8 mouse cellular contexts compared by ENCODE assay signal in genomic region chr3:65958102-65958839, GRCm38 (mm10). TPM values are rescaled to one million over a fixed set of nuclear protein-coding genes. Genes with fewer than 3 reads are reported as not detected.
A peak's percentile ranks its signal among the peaks of the same experiment; 100 is the strongest.
DNase-seq lines count a peak whose midpoint lies in the region; ATAC-seq and TF ChIP-seq lines count a peak whose summit lies in the region.

Gene Ccnl1, minus strand, starts transcription at chr3:65958249.

- ATAC-seq in hindbrain, postnatal 0 days = peak; percentile 96

- no peaks in the 10 kb centered on the region for H3K9me3 ChIP-seq in hindbrain, postnatal 0 days (ENCODE audit: low read length)

- peaks cover 9% of the 10 kb centered on the region for H3K36me3 ChIP-seq in hindbrain, postnatal 0 days (ENCODE audit: insufficient read depth, low read length)
- H3K36me3 ChIP-seq in macrophage (ENCODE audit: inconsistent target) = peaks cover 19% of the 10 kb centered on the region; the same call in 1 of the 2 replicates

- TF ChIP-seq CTCF in cortical plate, adult 2 months (IDR thresholded peaks at IDR 0.05; ENCODE audit: extremely low read depth, insufficient read depth, low read length) = no peak
- TF ChIP-seq CTCF in hindbrain, postnatal 0 days (IDR thresholded peaks at IDR 0.05; ENCODE audit: low read depth) = no peak
- no peak for TF ChIP-seq CTCF in left cerebral cortex, adult 2 months (IDR thresholded peaks at IDR 0.05)

- TF ChIP-seq POLR2A in cortical plate, adult 2 months (IDR thresholded peaks at IDR 0.05; ENCODE audit: extremely low read depth, insufficient read depth, low read length) = peak; percentile 96

- H3K4me1 ChIP-seq in cortical plate, adult 2 months (ENCODE audit: control insufficient read depth, insufficient read depth, low read length) = peaks cover 12% of the 10 kb centered on the region; the same call in 1 of the 2 replicates
- peaks cover 5% of the 10 kb centered on the region; the same call in 1 of the 2 replicates for H3K4me1 ChIP-seq in hindbrain, postnatal 0 days (ENCODE audit: insufficient read depth, low read length)

- peak within 1 kb of the TSS; percentile 99 for H3K9ac ChIP-seq in hindbrain, postnatal 0 days (replicated peaks; ENCODE audit: low read length)

- DNase-seq in adipocyte (ENCODE audit: low spot score) = peak; percentile 93
- DNase-seq in gastrocnemius, adult 8-10 months (ENCODE audit: low spot score in 2 of 2) = peak; percentile 91 to 92
- DNase-seq in hindbrain, postnatal 0 days (ENCODE audit: low spot score) = peak; percentile 98
- DNase-seq in left cerebral cortex, adult 2 months (ENCODE audit: extremely low spot score in 1 of 2, low spot score in 2 of 2) = peak; percentile 97
- DNase-seq in retina, postnatal 7 days (ENCODE audit: low read depth, low spot score) = peak; percentile 88
- DNase-seq in urinary bladder, adult 18-20 months (ENCODE audit: low spot score in 2 of 2) = peak; percentile 95 to 96

- peak within 1 kb of the TSS; percentile 82 for H3K4me2 ChIP-seq in hindbrain, postnatal 0 days (ENCODE audit: low read depth, low read length)

- H3K27ac ChIP-seq in cortical plate, adult 2 months (ENCODE audit: insufficient read depth, low read length) = peak within 1 kb of the TSS; percentile 99
- H3K27ac ChIP-seq in hindbrain, postnatal 0 days = peak within 1 kb of the TSS; percentile 100
- peak within 1 kb of the TSS; percentile 100 for H3K27ac ChIP-seq in left cerebral cortex, adult 2 months
- H3K27ac ChIP-seq in macrophage = peak within 1 kb of the TSS; percentile 87

- under 1% methylated on average over 68 of the region's 70 CpGs for whole genome bisulfite sequencing in hindbrain, postnatal 0 days
- WGBS in macrophage (ENCODE audit: missing documents) = under 1% methylated on average over 52 of the region's 70 CpGs

- H3K27me3 ChIP-seq in hindbrain, postnatal 0 days (ENCODE audit: insufficient read depth, low read length) = no peaks in the 10 kb centered on the region

- intact Hi-C loops in left cerebral cortex, adult 2 months (cut with DNase I) = loop anchor here (1.0 to 5.0 kb wide), 2 partner anchors 16 to 34 kb away; no protein-coding TSS in a partner anchor

- H3K4me3 ChIP-seq in cortical plate, adult 2 months (ENCODE audit: insufficient read depth, low read length) = peak within 1 kb of the TSS; percentile 57
- H3K4me3 ChIP-seq in hindbrain, postnatal 0 days (ENCODE audit: low read length) = peak within 1 kb of the TSS; percentile 97
- peak within 1 kb of the TSS; percentile 93 for H3K4me3 ChIP-seq in left cerebral cortex, adult 2 months
- H3K4me3 ChIP-seq in macrophage (ENCODE audit: inconsistent target) = peak within 1 kb of the TSS; percentile 71

- peaks cover 46% of the 10 kb centered on the region for H3K79me2 ChIP-seq in macrophage (ENCODE audit: inconsistent target)

RNA-seq across cellular contexts. Expression of gene Ccnl1, which starts in this region (rescaled TPM):
- 65.2 and 67.2 TPM in 2 replicates for polyA plus RNA-seq in cortical plate, adult 2 months (2012; rRNA removed)
- 10 to 100 TPM in 2 of 4 experiments, 1 to 10 TPM in 2; 8.6 to 17.0 (median 11.7) TPM for total RNA-seq in gastrocnemius, adult 8-10 months (2022)
- total RNA-seq in hindbrain, postnatal 0 days (2014; rRNA removed) = 32.9 and 34.8 TPM in 2 replicates
- 56.8 and 56.9 TPM in 2 replicates for polyA plus RNA-seq in hindbrain, postnatal 0 days (2015; fragmentation: Nextera tagmentation; extraction: Ambion mirVana)
- total RNA-seq in left cerebral cortex, adult 2 months (2021) = 10 to 100 TPM; 59.9 to 62.5 TPM
- 1,000 to 10,000 TPM in 21 of 26 experiments, 100 to 1,000 TPM in 5; 862 to 4,016 (median 1,637) TPM for total RNA-seq in macrophage (2018; cell fraction: chromatin; rRNA removed)
- 100 to 1,000 TPM in 3 of 26 experiments, 10 to 100 TPM in 23; 25.5 to 128 (median 65.5) TPM for total RNA-seq in macrophage (2018; cell fraction: cytosol; rRNA removed)
- 1,000 to 10,000 TPM in 12 of 26 experiments, 100 to 1,000 TPM in 14; 362 to 2,858 (median 990) TPM for total RNA-seq in macrophage (2018; cell fraction: nucleus; rRNA removed)
- polyA plus RNA-seq in macrophage (2018) = 45.8 to 98.1 TPM (median 64.9 TPM) in 3 replicates

Comparison
In these comparisons a context has a peak if more than half of its experiments do, and no peak if none do; other contexts are left out.
1. Peak in every context shown above with its lines: DNase-seq, ATAC-seq, H3K4me3 ChIP-seq and H3K27ac ChIP-seq.